Mouse (Mus musculus) spleen, adult 2 months (tissue): Measurements from ENCODE around the gene Gpc6. TPM values are rescaled to one million over a fixed set of nuclear protein-coding genes. Genes with fewer than 3 reads are reported as not detected.
"Not testable (repeated sequence)": the region's sequence is repeated elsewhere in the genome, so short reads cannot be mapped to it uniquely, and the experiment has no call there.

ENCODE experiments used
- DNase-seq, 2 experiments: peaks; one replicate each; pipeline versions ENCODE4 v3.0.0 to v3.0.0-alpha.2; 2012 to 2021; ENCODE audit warnings: low spot score in 2 of 2, low read depth in 1 of 2
- H3K27ac ChIP-seq: fragments of 200-500 bp; 2 replicates; pipeline ENCODE4 v1.5.1; 2012; ENCODE audit warnings: low read length, inconsistent platforms; ENCODE audit not compliant: insufficient read depth
- H3K27me3 ChIP-seq: fragments of 200-500 bp; 2 replicates; pipeline ENCODE4 v1.6.1; 2012; ENCODE audit warnings: mild to moderate bottlenecking, moderate library complexity, low read length, inconsistent platforms; ENCODE audit not compliant: control insufficient read depth, insufficient read depth
- H3K36me3 ChIP-seq: fragments of 200-500 bp; 2 replicates; pipeline ENCODE4 v1.6.1; 2012; ENCODE audit warnings: mild to moderate bottlenecking, low read length, inconsistent platforms; ENCODE audit not compliant: control insufficient read depth, insufficient read depth
- H3K4me1 ChIP-seq: fragments of 200-500 bp; 2 replicates; pipeline ENCODE4 v1.6.1; 2011; ENCODE audit warnings: inconsistent platforms; ENCODE audit not compliant: control insufficient read depth, insufficient read depth, insufficient read length
- H3K4me3 ChIP-seq: fragments of 200-500 bp; 2 replicates; pipeline ENCODE4 v1.5.1; 2011; ENCODE audit warnings: mild to moderate bottlenecking, inconsistent platforms; ENCODE audit not compliant: insufficient read depth, insufficient read length; ENCODE audit errors: extremely low read depth
- CTCF ChIP-seq: fragments of 200-500 bp; IDR thresholded peaks from 2 replicates; pipeline ENCODE4 v1.5.1; 2011; ENCODE audit warnings: mild to moderate bottlenecking, inconsistent platforms; ENCODE audit not compliant: insufficient read depth, insufficient read length, insufficient replicate concordance; ENCODE audit errors: extremely low read depth
- POLR2A ChIP-seq: fragments of 200-500 bp; IDR thresholded peaks from 2 replicates; pipeline ENCODE4 v1.6.1; 2011; ENCODE audit warnings: low read depth, low read length, inconsistent platforms
- WGBS: fragments of 180-500 bp; shearing (Covaris S2); methylation state at CpG from one replicate; pipeline ENCODE4 v1.1.7; 2018; 5-methylcytosine and 5-hydroxymethylcytosine counted together
- polyA plus RNA-seq: library from polyadenylated mRNA; depleted of rRNA; stranded (reverse); fragments of >200 nt; gene quantifications from 2 replicates; pipeline ENCODE4 v1.2.3, GENCODE M21; 2012

Gpc6 gene
- polyA plus RNA-seq, 1 experiment = 0.67 TPM

DNA sequence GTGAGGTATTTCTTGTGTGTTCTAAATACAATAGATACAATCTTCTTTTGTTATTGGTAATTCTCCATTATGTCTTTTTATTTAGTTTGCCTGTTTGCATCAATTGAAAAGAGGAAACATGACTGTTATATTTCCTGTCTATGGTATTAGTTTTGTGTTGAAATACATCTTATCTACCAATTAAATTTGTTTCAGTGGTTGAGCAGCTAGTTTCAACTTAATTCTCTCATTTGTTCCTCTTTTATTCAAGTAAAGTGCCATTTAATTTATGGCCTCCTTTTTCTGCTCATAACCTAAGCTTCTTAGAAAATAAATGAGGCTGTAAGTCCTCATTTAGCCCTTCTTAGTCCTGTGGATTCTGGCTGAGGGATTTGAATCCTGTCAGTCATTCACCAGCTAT lies 489.9 kb downstream of the Gpc6 start:
- no peak for DNase-seq
- H3K36me3 ChIP-seq = no peaks in the 10 kb centered on the region
- H3K4me1 ChIP-seq = no peaks in the 10 kb centered on the region
- no peaks in the 10 kb centered on the region for H3K27me3 ChIP-seq
- no peak overlapping the region for H3K27ac ChIP-seq
- TF ChIP-seq POLR2A (no peak), CTCF (no peak)
- no peak overlapping the region for H3K4me3 ChIP-seq

DNA sequence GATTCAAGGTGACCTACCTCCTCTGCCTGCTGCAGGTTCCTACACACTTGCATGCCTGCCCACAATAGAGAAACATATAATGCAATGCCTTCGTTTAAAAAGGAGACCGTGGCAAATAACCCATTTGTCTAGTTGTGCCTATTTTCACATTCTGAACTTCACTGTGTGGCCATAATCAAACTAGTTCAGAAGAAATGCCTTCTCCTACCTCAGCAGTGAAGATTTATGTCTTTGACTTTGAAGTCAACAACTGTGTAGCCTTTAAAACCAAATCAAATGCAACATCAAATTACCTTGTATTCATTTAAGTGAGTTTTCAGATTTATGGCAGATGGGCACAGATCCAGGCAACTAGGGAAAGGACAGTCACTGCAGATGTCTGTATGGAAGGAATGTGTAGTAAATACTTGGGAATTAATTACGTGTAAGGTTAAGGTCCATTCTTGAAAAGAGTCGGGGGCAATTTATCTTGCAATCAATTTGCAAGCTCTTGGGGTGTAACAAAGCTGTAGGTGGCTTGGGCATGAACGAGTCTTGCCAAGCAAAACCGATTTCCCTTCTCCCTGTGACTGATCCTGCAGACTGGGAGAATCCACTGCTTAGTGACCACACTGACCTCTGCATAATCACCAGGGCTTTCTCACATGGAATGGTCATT lies 494.6 kb downstream of the Gpc6 start:
- WGBS = 81% methylated on average over 6 of the region's 6 CpGs
- TF ChIP-seq POLR2A = no peak
- TF ChIP-seq CTCF = no peak
- Histone ChIP-seq H3K4me1 (no peaks in the 10 kb centered on the region), H3K27ac (no peak overlapping the region), H3K4me3 (no peak overlapping the region), H3K27me3 (no peaks in the 10 kb centered on the region), H3K36me3 (no peaks in the 10 kb centered on the region)
- DNase-seq = no peak

DNA sequence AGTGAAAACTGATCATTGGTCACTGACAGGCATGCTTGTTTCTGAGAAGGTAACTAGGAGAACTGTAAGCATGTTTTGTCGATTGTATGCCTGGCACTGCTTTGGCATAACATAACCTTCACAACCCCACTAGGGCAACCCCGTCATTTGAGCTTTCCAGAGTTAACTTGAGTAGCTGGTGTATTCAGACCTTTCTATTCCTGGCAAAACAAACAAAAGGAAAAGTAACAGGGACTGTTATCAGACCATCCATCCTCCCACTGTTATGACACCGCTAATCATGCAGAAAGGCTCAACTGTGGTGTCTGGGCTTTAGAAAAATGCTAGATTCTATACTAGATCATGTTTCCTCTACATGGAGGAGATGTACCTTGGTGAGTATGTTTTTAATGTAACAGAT lies 496.1 kb downstream of the Gpc6 start:
- no peaks in the 10 kb centered on the region for H3K36me3 ChIP-seq
- WGBS = 80% methylated on average over 3 of the region's 3 CpGs
- no peaks in the 10 kb centered on the region for H3K27me3 ChIP-seq
- no peaks in the 10 kb centered on the region for H3K4me1 ChIP-seq
- no peak overlapping the region for H3K4me3 ChIP-seq
- DNase-seq = no peak
- H3K27ac ChIP-seq = no peak overlapping the region
- TF ChIP-seq POLR2A (no peak), CTCF (no peak)

DNA sequence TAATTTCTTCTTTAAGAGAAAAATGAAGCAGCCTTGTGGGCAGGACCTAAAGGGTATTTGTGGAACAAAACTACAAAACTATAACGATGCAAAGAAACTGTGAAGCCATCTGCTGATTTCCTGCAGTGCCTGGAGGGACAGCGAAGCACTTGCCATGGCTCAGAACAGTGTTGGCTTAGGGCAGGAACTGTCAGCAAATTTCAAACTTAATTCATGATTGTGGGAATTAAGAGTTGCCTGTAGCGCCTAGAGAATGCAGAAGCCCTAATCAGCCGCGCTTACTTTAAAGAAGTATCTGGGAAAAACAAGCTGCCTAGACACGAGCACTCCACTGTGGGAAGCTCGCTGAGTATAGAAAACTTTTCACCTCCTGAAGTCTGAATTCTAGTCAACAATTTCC lies 501.0 kb downstream of the Gpc6 start:
- WGBS = 30% methylated on average over 7 of the region's 7 CpGs
- no peak overlapping the region for H3K27ac ChIP-seq
- no peaks in the 10 kb centered on the region for H3K36me3 ChIP-seq
- TF ChIP-seq CTCF = no peak
- no peak for TF ChIP-seq POLR2A
- no peak overlapping the region for H3K4me3 ChIP-seq
- no peaks in the 10 kb centered on the region for H3K27me3 ChIP-seq
- no peak for DNase-seq
- H3K4me1 ChIP-seq = no peaks in the 10 kb centered on the region

DNA sequence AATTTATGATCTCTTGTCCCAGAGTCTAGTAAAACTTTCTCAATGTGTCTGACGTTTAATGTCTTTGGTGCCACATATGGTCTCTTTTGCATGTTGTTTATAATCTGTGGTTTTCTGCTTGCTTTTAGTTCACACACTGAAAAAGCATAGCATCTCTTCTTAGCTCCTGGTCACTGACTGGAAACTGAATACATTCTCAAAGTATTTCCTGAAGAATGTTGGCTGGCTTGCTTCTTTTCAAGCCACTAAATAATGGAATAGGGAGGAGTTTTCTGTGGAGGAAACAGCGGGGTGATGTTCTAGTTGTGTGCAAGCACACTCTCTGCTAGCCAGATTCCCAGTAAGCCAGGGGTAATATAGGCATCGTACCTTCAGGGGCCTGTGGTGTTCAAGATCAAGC lies 502.7 kb downstream of the Gpc6 start:
- H3K27ac ChIP-seq = no peak overlapping the region
- 67% methylated on average over 3 of the region's 3 CpGs for WGBS

DNA sequence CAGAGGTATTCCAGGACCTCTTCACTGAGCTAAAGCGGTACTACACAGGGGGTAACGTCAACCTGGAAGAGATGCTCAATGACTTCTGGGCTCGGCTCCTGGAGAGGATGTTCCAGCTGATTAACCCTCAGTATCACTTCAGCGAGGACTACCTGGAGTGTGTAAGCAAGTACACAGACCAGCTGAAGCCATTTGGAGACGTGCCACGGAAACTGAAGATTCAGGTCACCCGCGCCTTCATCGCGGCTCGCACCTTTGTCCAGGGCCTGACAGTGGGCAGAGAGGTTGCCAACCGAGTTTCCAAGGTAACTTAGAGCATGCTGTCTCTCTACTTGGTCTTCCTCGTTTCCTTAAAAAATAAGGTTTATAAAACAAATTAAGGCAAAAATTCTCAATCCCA lies 510.6 kb downstream of the Gpc6 start:
- no peak overlapping the region for H3K4me3 ChIP-seq
- no peaks in the 10 kb centered on the region for H3K27me3 ChIP-seq
- TF ChIP-seq POLR2A = no peak
- no peak for TF ChIP-seq CTCF
- no peak for DNase-seq
- no peaks in the 10 kb centered on the region for H3K36me3 ChIP-seq
- H3K4me1 ChIP-seq = no peaks in the 10 kb centered on the region
- no peak overlapping the region for H3K27ac ChIP-seq
- 94% methylated on average over 13 of the region's 13 CpGs for WGBS

More for the DNA sequence above, 502.7 kb downstream of the Gpc6 start:
- H3K27me3 ChIP-seq = no peaks in the 10 kb centered on the region
- no peaks in the 10 kb centered on the region for H3K36me3 ChIP-seq
- H3K4me3 ChIP-seq = no peak overlapping the region
- no peak for DNase-seq
- no peaks in the 10 kb centered on the region for H3K4me1 ChIP-seq
- TF ChIP-seq POLR2A = no peak
- no peak for TF ChIP-seq CTCF

DNA sequence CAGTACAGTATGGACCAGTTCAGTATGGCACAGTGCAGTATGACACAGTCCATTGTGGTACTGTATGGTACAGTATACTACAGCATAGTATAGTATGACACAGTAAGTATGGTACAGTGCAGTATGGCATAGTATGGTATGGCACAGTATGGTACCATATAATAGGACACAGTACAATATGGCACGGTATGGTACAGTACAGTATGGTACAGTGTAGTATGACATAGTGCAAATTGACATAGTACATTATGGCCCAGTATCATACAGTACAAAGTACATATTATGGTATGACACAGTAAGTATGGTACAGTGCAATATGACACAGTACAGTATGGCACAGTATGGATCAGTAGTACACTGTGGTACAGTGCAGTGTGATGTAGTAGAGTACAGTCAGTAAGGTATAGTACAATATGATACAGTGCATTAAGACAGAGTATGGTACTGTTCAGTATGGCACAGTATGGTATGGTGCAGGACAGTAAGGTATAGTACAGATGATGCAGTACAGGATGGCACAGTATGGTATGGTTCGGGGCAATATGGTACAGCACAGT lies 521.6 kb downstream of the Gpc6 start:
- not testable (repeated sequence) for DNase-seq, H3K27me3 ChIP-seq, H3K4me1 ChIP-seq, H3K4me3 ChIP-seq, H3K27ac ChIP-seq, H3K36me3 ChIP-seq
- WGBS = 97% methylated on average over 2 of the region's 2 CpGs

DNA sequence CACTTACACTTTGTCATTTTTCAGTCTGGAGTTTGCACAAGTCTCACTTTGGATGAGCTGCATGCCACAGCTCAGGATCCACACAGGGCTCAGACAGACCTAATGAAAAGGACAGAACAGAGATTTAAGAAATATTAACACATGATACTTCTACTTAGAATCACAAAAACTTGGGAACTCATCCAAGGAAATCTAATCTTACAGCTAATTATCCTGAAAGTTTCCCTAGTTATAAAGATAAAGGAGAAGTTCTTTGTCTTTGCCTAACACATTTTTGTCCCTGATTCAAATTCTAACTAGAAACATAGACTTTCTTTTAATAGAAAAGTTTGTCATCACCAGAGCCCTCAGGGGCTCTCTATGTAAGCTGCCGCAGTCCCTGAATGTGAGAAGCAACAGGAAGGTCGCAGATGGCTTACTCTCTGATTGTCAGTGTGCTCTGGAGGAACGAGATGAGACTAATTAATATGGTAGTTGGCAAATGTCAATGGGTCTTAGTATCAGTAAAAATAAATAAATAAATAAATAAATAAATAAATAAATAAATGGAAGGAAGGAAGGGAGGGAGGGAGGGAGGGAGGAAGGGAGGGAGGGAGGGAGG lies 526.4 kb downstream of the Gpc6 start:
- no peak for TF ChIP-seq POLR2A
- TF ChIP-seq CTCF = no peak
- no peak for DNase-seq
- H3K27ac ChIP-seq = no peak overlapping the region
- H3K36me3 ChIP-seq = no peaks in the 10 kb centered on the region
- no peaks in the 10 kb centered on the region for H3K27me3 ChIP-seq
- H3K4me1 ChIP-seq = no peaks in the 10 kb centered on the region
- WGBS = 84% methylated on average over 3 of the region's 3 CpGs
- no peak overlapping the region for H3K4me3 ChIP-seq
